Mouse (Mus musculus) left cerebral cortex, postnatal 25 days (tissue): ENCODE results near the gene Ppp1r12c. TPM values are rescaled to one million over a fixed set of nuclear protein-coding genes. Genes with fewer than 3 reads are reported as not detected.
A peak's percentile ranks its signal among the peaks of the same experiment; 100 is the strongest.

Source experiments
- DNase-seq, 2 experiments: peaks; one replicate each; pipeline ENCODE4 v3.0.0; 2022; ENCODE audit warnings: low spot score in 2 of 2, mixed read lengths in 1 of 2
- intact Hi-C: fragments of 180-260 bp; cut with DNase I; formaldehyde crosslinking; loops from one replicate; pipeline ENCODE4 v1.15.1; 2025
- microRNA-seq, 2 experiments: library from miRNA; unstranded; fragments of <30 nt; microRNA quantifications; one replicate each; pipeline ENCODE4 v1.2.0; 2022
- total RNA-seq, 2 experiments: library from RNA; stranded (reverse); gene quantifications; 2 replicates each; pipeline ENCODE4 v1.2.3; 2021

The Ppp1r12c gene
- total RNA-seq, 2 experiments from 2014 or later, result 131 to 156 TPM

DNA sequence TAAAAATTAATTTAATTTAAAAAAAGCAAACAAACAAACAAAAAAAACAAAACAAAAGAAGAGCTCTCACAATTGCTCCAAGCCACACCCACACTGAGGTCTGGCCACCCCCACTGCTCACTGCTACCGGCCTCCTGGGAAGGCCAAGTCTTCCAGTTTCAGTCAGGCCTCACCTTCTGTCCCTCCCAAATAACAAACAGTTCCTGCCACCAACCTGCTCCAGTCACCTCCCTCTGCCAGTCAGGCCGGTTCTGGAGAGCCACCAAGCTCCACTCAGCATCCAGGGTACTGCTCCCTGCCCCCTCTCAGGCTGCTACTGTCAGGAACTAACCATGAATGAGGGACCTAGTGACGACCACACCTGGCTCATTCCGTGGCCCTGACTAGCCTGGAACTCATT is 48.8 kb downstream of the Ppp1r12c start:
- DNase-seq, result no peak
- intact Hi-C loops, result no loop called here

DNA sequence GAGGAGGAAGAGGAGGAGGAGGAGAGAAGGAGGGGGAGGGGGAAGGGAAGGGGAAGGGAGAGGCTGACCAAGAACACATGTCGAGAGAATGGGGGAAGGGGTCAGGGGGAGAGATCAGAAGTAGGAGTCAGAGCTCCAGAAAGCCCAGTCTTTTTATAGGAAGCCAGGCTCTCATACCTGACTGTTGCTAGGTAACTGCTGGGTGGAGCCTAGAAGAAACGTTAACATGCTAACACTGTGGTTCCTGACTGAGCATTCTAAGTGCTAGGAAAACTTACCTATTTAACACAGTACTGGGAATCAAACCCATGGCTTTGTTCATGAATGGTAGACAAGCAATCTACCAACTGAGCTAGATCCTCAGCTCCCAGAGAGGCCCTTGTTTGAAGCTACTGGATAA is 52.3 kb downstream of the Ppp1r12c start:
- DNase-seq, result no peak
- intact Hi-C loops, result no loop called here

DNA sequence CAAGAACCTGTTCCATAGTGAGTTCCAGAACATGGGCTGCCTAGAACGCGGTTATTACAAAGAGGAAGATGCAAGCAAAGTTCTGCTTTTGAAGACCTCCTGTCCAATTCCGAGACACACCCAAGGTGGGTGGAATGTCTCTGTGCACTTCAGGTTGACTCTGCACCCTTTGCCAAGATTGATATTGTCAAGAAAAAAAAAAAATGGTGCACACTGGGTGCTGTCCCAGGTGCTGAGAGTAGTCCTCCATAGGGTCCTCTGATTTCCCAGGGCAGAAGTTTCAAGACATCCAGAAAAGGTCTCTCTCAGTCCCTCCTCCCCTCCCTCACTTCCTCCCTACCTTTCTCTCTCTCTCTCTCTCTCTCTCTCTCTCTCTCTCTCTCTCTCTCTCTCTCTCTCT is 53.0 kb downstream of the Ppp1r12c start:
- no peak for DNase-seq
- intact Hi-C loops, result no loop called here

DNA sequence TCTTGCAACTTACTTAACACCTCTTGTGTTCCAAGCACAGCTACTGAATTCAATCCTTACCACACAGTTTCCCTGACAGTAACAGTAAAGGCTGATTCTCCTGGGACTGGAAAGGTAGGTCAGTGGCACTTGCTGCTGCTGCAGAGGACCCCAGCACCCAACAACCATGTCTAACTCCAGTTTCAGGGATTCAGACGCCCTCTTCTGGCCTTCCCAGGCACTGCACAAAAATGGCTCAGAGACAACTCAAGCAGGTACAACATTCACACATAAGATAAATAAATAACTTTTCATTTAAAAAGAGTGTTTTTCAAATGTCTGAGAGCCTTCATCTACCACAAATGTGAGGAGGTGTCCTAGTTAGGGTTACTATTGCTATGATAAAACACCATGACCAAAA is 54.3 kb downstream of the Ppp1r12c start:
- intact Hi-C loops, result no loop called here

DNA sequence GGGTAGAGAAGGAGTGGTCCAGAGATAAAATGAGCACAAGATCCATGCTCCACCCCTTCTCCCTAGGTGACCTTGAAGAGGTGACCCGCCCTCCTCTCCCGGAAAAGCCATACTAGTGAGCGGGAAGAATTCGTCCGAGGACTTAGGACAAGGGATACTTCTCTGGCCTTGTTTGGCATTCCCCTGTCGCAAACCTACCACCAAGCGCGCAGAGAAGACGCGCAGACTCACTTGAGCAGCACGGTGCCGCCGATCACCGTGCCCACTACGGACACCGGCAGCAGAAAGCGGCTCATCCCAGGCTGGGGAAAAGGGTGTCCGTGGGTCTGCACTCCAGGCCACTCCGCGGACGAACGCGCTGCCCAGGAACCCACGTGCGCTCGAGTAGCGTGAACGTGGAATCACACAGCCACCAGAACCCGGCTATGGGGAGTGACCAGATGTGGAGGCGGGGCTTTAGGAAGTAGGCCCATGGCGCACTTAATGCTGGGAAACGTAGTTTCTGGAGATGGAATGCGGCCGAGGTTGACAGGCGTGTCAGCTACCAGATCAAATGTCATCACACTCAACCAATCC is 56.2 kb downstream of the Ppp1r12c start, which contains the start of gene Rdh13:
Rdh13 (minus strand) TSS at position 434 of the 576 bp plus-strand sequence.
- DNase-seq, result peak; percentile 92 to 95
- intact Hi-C loops, result no loop called here

More for the DNA sequence above, 54.3 kb downstream of the Ppp1r12c start:
- no peak for DNase-seq

DNA sequence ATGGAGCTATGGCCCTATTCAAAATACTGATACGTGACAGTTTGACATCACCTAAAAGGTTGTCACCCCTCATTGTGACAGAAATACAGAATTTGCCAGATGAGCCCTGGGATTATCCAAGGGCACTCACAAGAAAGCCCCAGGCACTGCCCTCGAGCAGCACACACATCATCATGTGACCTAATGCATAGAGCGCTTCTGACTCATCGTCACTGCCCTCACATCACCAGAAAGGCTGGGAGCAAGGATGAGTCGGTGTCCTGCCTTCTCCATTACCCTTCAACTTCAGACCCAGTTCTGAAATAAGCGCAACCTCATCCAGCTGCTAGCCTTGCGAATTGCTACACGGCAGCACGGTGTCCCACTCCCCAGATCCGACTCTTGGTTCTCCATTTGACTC is 60.9 kb downstream of the Ppp1r12c start:
- DNase-seq, result no peak
- intact Hi-C loops, result no loop called here

DNA sequence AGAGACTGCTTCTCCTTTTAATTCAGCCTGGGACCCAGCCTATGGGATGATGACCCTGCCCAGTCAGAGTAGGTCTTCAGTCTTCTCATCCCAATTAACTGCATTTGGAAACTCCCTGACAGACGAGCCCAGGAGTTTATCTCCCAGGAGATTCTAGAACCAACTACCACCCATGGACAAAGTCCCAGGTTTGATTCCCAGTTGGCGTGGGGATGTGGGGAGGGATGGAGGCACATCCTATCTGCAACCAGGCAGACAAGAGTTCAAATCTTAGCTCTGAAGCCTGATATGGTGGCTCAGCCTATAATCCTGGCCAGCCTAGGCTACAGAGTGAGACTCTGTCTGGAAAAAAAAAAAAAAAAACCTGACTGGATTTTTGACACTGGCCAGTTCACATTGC is 63.8 kb downstream of the Ppp1r12c start:
- intact Hi-C loops, result no loop called here

DNA sequence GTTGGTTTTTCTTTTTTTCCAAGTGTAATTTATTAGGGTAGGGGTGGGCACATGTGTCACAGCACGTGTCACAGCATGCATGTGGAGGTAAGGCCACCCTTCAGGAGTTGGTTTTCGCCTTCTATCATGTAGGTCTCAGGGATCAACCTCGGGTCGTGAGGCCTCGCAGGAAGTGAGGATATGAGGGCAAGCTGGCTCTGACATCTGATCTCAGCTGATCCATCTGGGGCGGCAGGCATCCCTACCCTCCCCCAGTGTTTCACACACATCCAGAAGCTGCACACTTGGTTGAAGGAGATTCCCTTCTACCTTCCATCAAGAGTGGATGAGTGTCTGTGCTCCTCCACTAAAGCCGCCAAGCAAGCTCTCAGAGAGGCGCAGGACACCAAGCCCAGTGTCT is 69.5 kb downstream of the Ppp1r12c start:
- intact Hi-C loops, result no loop called here
- no peak for DNase-seq

More for the DNA sequence above, 63.8 kb downstream of the Ppp1r12c start:
- DNase-seq, result no peak

DNA sequence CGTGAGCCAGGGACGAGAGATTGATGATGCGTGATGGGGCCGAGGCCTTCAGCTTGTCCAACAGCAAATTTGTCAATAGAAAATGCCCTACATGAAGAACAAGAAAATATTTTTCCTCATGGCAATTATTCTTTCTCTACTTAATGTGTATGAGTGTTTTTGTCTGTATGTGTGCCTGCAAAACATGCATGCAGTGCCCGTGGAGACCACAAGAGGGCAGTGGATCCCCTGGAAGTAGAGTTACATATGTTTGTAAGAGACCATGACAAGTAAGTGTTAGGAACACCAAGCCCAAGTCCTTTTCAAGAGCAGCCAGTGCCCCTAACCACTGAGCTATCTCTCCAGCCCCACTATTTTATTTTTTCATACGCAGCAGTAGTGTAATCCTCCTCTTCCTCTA is 69.9 kb downstream of the Ppp1r12c start:
- peak; percentile 49 to 69 for DNase-seq
- intact Hi-C loops, result loop anchor here (2.0 kb wide), 2 partner anchors 39 to 93 kb away; partner anchors contain the start of gene Tnni3

Small RNAs within 50 kb of the gene (microRNA-seq; reads per million reads assigned to microRNA genes)
- gene Gm24605, result 0 reads per million in 2 experiments

Other genes starting within 250 kb of the Ppp1r12c start
- gene Ncr1, start 164.0 kb downstream of the Ppp1r12c start, total RNA-seq, result not detected
- not detected for gene Gp6, start 103.9 kb downstream of the Ppp1r12c start, total RNA-seq
- gene Rdh13, start 56.0 kb downstream of the Ppp1r12c start, total RNA-seq, result 10 to 100 TPM; 22.5 to 24.1 TPM
- 1 to 10 TPM; 2.8 to 5.3 TPM for gene Eps8l1, start 41.0 kb downstream of the Ppp1r12c start, total RNA-seq
- 10 to 100 TPM in 1 of 2 experiments, 1 to 10 TPM in 1; 4.6 to 10.2 TPM for gene Tnnt1, start 14.7 kb upstream of the Ppp1r12c start, total RNA-seq
- gene Tnni3, start 22.5 kb upstream of the Ppp1r12c start, total RNA-seq, result 1 to 10 TPM; 1.0 to 1.2 TPM
- under 1 TPM; 0.23 to 0.46 TPM for gene Dnaaf3, start 30.8 kb upstream of the Ppp1r12c start, total RNA-seq
- gene Syt5, start 45.9 kb upstream of the Ppp1r12c start, total RNA-seq, result 100 to 1,000 TPM; 261 to 281 TPM
- under 1 TPM; 0.46 to 0.71 TPM for gene Ptprh, start 102.4 kb upstream of the Ppp1r12c start, total RNA-seq
- gene Tmem86b, start 129.7 kb upstream of the Ppp1r12c start, total RNA-seq, result 10 to 100 TPM; 14.0 to 16.7 TPM
- 100 to 1,000 TPM; 145 to 148 TPM for gene Ppp6r1, start 157.3 kb upstream of the Ppp1r12c start, total RNA-seq
- gene Hspbp1, start 183.4 kb upstream of the Ppp1r12c start, total RNA-seq, result 100 to 1,000 TPM in 1 of 2 experiments, 10 to 100 TPM in 1; 91.8 to 105 TPM
- 100 to 1,000 TPM; 394 to 407 TPM for gene Brsk1, start 188.9 kb upstream of the Ppp1r12c start, total RNA-seq
- not detected for gene Tmem150b, start 223.6 kb upstream of the Ppp1r12c start, total RNA-seq
- 10 to 100 TPM; 25.0 to 30.4 TPM for gene Kmt5c, start 238.4 kb upstream of the Ppp1r12c start, total RNA-seq